Mouse (Mus musculus) lung, embryonic 16.5 days (tissue): ENCODE measurements around the gene Mvb12a. TPM values are rescaled to one million over a fixed set of nuclear protein-coding genes. Genes with fewer than 3 reads are reported as not detected.

Experiments
- polyA plus RNA-seq: library from polyadenylated mRNA; unstranded; fragments of >200 nt; fragmentation: Nextera tagmentation; extraction: Ambion mirVana; gene quantifications from 2 replicates; pipeline ENCODE4 v1.2.1, GENCODE M21; 2015

The Mvb12a gene
- polyA plus RNA-seq, 1 experiment from 2014 or later = 96.3 TPM

Other genes starting within 250 kb of the Mvb12a start
- 95.6 and 101 TPM in 2 replicates for gene Use1, start 176.1 kb upstream of the Mvb12a start, polyA plus RNA-seq
- gene Ocel1, start 171.6 kb upstream of the Mvb12a start, polyA plus RNA-seq = 5.9 and 6.3 TPM in 2 replicates
- gene Nr2f6, start 161.0 kb upstream of the Mvb12a start, polyA plus RNA-seq = 36.2 and 39.9 TPM in 2 replicates
- 37.3 and 40.7 TPM in 2 replicates for gene Ushbp1, start 147.1 kb upstream of the Mvb12a start, polyA plus RNA-seq
- 96.9 and 108 TPM in 2 replicates for gene Babam1, start 146.1 kb upstream of the Mvb12a start, polyA plus RNA-seq
- gene Ankle1, start 136.9 kb upstream of the Mvb12a start, polyA plus RNA-seq = 44.9 and 49.4 TPM in 2 replicates
- gene Abhd8, start 79.3 kb upstream of the Mvb12a start, polyA plus RNA-seq = 36.7 and 37.8 TPM in 2 replicates
- gene Mrpl34, start 78.0 kb upstream of the Mvb12a start, polyA plus RNA-seq = 136 and 151 TPM in 2 replicates
- 91.9 and 96.3 TPM in 2 replicates for gene Dda1, start 73.7 kb upstream of the Mvb12a start, polyA plus RNA-seq
- gene Ano8, start 57.0 kb upstream of the Mvb12a start, polyA plus RNA-seq = 0.79 and 1.0 TPM in 2 replicates
- 16.1 and 17.4 TPM in 2 replicates for gene Gtpbp3, start 54.8 kb upstream of the Mvb12a start, polyA plus RNA-seq
- gene Plvap, start 31.2 kb upstream of the Mvb12a start, polyA plus RNA-seq = 130 and 145 TPM in 2 replicates
- gene Ccdc194, start 17.2 kb upstream of the Mvb12a start, polyA plus RNA-seq = 0.23 and 0.58 TPM in 2 replicates
- 50.4 and 51.1 TPM in 2 replicates for gene Bst2, start 5.5 kb upstream of the Mvb12a start, polyA plus RNA-seq
- gene Tmem221, start 15.9 kb downstream of the Mvb12a start, polyA plus RNA-seq = 4.4 and 4.5 TPM in 2 replicates
- 0.10 TPM in 1 of 2 replicates, not detected in the other for gene Nxnl1, start 23.7 kb downstream of the Mvb12a start, polyA plus RNA-seq
- 38.4 and 39.5 TPM in 2 replicates for gene Slc27a1, start 26.0 kb downstream of the Mvb12a start, polyA plus RNA-seq
- 202 and 218 TPM in 2 replicates for gene Pgls, start 49.3 kb downstream of the Mvb12a start, polyA plus RNA-seq
- 2.7 and 3.7 TPM in 2 replicates for gene Fam129c, start 54.7 kb downstream of the Mvb12a start, polyA plus RNA-seq
- gene Colgalt1, start 68.1 kb downstream of the Mvb12a start, polyA plus RNA-seq = 70.3 and 72.9 TPM in 2 replicates
- 0.67 and 0.68 TPM in 2 replicates for gene Unc13a, start 128.8 kb downstream of the Mvb12a start, polyA plus RNA-seq
- 8.9 and 9.1 TPM in 2 replicates for gene Jak3, start 133.4 kb downstream of the Mvb12a start, polyA plus RNA-seq
- gene Insl3, start 146.3 kb downstream of the Mvb12a start, polyA plus RNA-seq = 1.4 and 1.5 TPM in 2 replicates
- gene B3gnt3, start 158.9 kb downstream of the Mvb12a start, polyA plus RNA-seq = 4.4 and 4.6 TPM in 2 replicates
- gene Fcho1, start 182.8 kb downstream of the Mvb12a start, polyA plus RNA-seq = 6.5 and 8.0 TPM in 2 replicates